Mouse (Mus musculus) urinary bladder, postnatal 25 days (tissue): ENCODE measurements around the gene Gm12695.

Experiments used
- DNase-seq: peaks from one replicate; pipeline ENCODE4 v3.0.0; 2022; ENCODE audit warnings: low spot score

Gm12695 gene

DNA sequence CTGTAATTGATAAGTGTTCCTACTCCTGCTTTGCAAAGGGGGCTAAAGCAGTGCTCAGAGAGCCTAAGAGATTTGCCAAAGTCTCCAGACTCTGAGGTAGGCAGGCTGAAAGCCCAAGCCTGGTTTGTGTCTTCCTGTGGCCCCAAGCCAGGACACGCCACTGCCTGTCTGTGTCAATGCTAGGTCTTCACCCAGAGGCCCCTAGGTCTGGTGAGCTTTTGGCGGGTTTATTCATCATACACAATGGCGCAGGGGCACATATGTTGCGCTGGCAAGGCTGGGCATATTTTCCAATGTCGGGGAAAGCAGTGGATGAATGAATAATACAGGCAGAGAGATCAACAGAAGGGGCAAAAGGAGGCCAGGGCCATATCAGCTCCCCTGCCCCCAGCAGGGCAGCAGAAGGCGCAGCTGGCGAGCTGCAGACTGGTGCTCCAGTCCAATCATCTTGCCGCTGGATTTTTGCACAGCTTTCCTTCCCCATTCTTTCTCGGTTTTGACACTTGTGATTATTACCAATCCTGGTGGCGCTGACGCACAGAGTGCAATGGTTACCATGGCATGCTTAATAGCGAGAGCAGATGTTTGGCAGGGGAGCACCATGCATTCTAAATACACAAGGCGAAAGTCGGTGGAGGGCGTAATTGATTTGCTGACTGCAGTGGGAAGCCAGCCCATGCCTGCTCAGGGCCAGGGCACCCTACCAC lies 87.3 kb downstream of the Gm12695 start:
- no peak for DNase-seq

DNA sequence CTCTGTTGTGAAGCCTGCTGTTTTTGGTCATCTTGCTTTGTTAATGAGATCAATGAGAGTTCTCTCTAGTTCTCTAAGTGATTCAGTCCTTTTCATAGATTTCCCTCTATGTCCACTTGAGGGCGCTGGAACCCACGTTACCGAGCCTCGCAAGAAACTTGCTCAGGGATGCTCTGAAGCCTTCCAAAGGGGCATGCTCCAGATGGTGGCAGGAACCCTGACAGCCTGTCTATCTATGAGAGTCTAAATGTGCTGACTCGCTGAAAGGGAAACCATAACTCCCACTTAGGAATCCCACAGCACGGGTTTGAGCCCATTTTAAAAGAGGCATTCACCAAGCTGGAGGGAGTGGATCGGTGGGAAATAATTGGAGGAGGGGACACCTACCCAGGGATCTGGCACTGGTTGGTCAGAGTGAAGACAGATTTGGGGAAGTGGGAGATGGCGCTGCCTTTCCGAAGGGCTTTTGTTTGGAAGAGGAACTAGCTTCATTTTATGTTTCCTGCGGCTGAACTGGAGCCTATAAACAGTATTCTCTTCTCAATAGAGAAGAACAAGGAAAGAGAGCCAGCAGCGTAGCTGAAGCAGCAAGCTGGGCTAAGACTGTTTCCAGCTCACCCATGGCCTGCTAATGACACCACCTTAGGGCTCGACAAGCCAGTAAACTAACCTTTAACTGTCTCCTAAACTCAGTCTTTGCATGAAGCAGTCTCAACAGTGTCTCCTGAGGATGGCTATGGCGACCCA lies 88.2 kb downstream of the Gm12695 start:
- DNase-seq = no peak

DNA sequence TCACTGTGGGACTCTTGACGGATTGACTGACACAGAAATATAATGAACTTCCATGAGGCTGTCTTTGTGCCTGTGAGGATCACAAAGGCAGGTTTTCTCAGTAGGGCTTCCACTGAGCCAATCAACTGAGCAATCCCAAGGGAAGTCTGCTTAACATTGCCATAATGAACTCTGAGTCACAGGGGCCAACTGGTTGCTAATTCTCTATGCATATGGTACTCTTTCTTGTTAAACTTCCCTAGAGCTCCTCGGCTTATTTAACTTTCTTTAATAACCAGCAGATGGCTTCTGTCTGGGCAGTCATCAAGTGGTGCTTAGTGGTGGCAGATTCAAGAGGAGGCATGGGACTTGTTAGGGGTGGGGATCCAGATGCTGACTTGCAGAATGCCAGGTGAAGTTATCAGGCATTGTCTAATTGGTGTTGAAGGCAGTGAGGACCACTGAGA lies 97.6 kb downstream of the Gm12695 start:
- DNase-seq = no peak

- DNase-seq = no peak
These were observed 101.5 kb downstream of the Gm12695 start for GRCm38 (mm10) chr4:96683474-96683873.

DNA sequence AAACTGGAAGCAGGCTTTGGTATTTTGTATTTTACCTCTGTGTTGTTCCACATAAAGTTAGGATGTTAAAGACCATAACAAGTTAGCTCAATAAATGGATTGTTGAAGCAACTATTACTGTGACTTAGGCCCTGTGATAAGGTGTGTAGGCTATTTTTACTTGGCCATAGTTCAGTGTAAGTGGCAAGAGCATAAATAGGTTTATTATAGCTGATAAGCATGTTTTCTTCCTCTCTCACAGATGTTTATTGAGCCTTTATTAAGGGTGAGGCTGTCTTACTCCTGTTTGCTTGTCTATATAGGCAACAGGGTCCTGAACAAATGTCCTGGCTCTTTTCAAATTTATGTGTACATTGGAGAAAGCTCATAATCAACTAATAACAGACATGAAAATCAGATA lies 104.0 kb downstream of the Gm12695 start:
- no peak for DNase-seq

DNA sequence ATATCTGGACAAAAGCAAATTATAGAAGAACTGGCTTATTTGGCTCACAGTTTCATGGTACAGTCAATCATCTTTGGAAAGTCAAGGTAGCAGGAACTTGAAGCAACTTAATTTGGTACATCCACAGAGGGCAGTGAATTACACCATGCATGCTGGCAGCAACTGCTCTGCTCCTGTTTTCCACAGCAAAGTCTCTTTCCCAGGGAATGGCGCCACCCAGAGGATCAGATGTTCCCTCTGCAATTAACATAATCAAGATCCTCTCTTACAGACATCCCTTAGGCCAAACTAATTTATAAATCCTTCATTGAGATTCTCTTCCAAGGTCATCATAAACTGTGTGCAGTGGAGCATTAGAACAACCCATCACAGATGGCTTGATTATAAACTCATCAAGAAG lies 104.8 kb downstream of the Gm12695 start:
- no peak for DNase-seq
